ENCODE assay signal across 8 mouse cellular contexts in genomic region chr2:73279271-73280038, GRCm38 (mm10). TPM values are rescaled to one million over a fixed set of nuclear protein-coding genes. Genes with fewer than 3 reads are reported as not detected.
A peak's percentile ranks its signal among the peaks of the same experiment; 100 is the strongest.
DNase-seq lines count a peak whose midpoint lies in the region; ATAC-seq lines count a peak whose summit lies in the region.

No protein-coding gene starts in this region.

- no peak for ATAC-seq in megakaryocyte, adult 5-6 weeks (ENCODE audit: poor library complexity, severe bottlenecking)
- ATAC-seq in embryonic facial prominence, embryonic 14.5 days (ENCODE audit: low read depth) = no peak

- peaks cover 65% of the 10 kb centered on the region for H3K27me3 ChIP-seq in megakaryocyte, embryonic 14.5 days (replicated peaks)
- H3K27me3 ChIP-seq in embryonic facial prominence, embryonic 14.5 days (replicated peaks; ENCODE audit: control insufficient read depth, insufficient read depth, low read length) = peaks cover 64% of the 10 kb centered on the region
- H3K27me3 ChIP-seq in limb, embryonic 10.5 days (ENCODE audit: low read depth, poor library complexity, severe bottlenecking) = peaks cover 81% of the 10 kb centered on the region
- peaks cover 6% of the 10 kb centered on the region for H3K27me3 ChIP-seq in splenic B cell, adult 2 months (ENCODE audit: control insufficient read depth, insufficient read depth, low read length, poor library complexity, severe bottlenecking)

- no peak overlapping the region for H3K27ac ChIP-seq in embryonic facial prominence, embryonic 14.5 days (replicated peaks; ENCODE audit: low read depth, low read length)
- no peak overlapping the region; the same call in 1 of the 2 replicates for H3K27ac ChIP-seq in limb, embryonic 10.5 days

- peak overlapping the region; percentile 47 for H3K4me2 ChIP-seq in embryonic facial prominence, embryonic 14.5 days (ENCODE audit: low read depth, low read length)

- no peaks in the 10 kb centered on the region for H3K9me3 ChIP-seq in megakaryocyte, embryonic 14.5 days
- H3K9me3 ChIP-seq in embryonic facial prominence, embryonic 14.5 days (ENCODE audit: control insufficient read depth, low read length) = no peaks in the 10 kb centered on the region
- H3K9me3 ChIP-seq in limb, embryonic 10.5 days (replicated peaks) = no peaks in the 10 kb centered on the region

- H3K36me3 ChIP-seq in megakaryocyte, embryonic 14.5 days (replicated peaks; ENCODE audit: low read length) = no peaks in the 10 kb centered on the region
- no peaks in the 10 kb centered on the region for H3K36me3 ChIP-seq in embryonic facial prominence, embryonic 14.5 days (ENCODE audit: control insufficient read depth, insufficient read depth, low read length)
- H3K36me3 ChIP-seq in limb, embryonic 10.5 days = no peaks in the 10 kb centered on the region
- no peaks in the 10 kb centered on the region for H3K36me3 ChIP-seq in splenic B cell, adult 2 months (ENCODE audit: control insufficient read depth, insufficient read depth, low read length, poor library complexity, severe bottlenecking)

- DNase-seq in embryonic facial prominence, embryonic 14.5 days (ENCODE audit: low spot score) = peak; percentile 4
- DNase-seq in limb, embryonic 10.5 days (ENCODE audit: low spot score) = peak; percentile 45
- peak; percentile 23 for DNase-seq in splenic B cell, adult 2 months (ENCODE audit: low read depth, low spot score)
- DNase-seq in ovary, postnatal 36 days (ENCODE audit: low spot score) = no peak
- no peak for DNase-seq in spleen, postnatal 14 days (ENCODE audit: low spot score in 2 of 2)
- DNase-seq in cerebellum, postnatal 4 days (ENCODE audit: low spot score in 2 of 2) = no peak

- peaks cover 46% of the 10 kb centered on the region for H3K4me1 ChIP-seq in megakaryocyte, embryonic 14.5 days
- H3K4me1 ChIP-seq in embryonic facial prominence, embryonic 14.5 days (ENCODE audit: control insufficient read depth, insufficient read depth, low read length) = peaks cover 11% of the 10 kb centered on the region; the same call in 1 of the 2 replicates
- peaks cover 38% of the 10 kb centered on the region for H3K4me1 ChIP-seq in limb, embryonic 10.5 days

- under 1% methylated on average over 18 of the region's 31 CpGs for WGBS in embryonic facial prominence, embryonic 14.5 days
- WGBS in limb, embryonic 10.5 days = 1% methylated on average over 31 of the region's 31 CpGs

- no peak overlapping the region for H3K9ac ChIP-seq in embryonic facial prominence, embryonic 14.5 days (ENCODE audit: low read depth, low read length)

- peak overlapping the region; percentile 91 for H3K4me3 ChIP-seq in megakaryocyte, embryonic 14.5 days (replicated peaks)
- peak overlapping the region; percentile 19 for H3K4me3 ChIP-seq in embryonic facial prominence, embryonic 14.5 days (ENCODE audit: low read depth, low read length)
- H3K4me3 ChIP-seq in limb, embryonic 10.5 days = peak overlapping the region; percentile 40

RNA-seq across cellular contexts. Expression of gene Sp9, which starts 7.7 kb away (rescaled TPM):
- polyA plus RNA-seq in megakaryocyte, embryonic 14.5 days (2012; ENCODE audit: insufficient read depth, low replicate concordance) = not detected in 2 replicates
- total RNA-seq in megakaryocyte, adult 5-6 weeks (2015) = not detected in 2 replicates
- total RNA-seq in megakaryocyte, adult 5-6 weeks (2017) = not detected in 2 replicates
- 1.2 and 1.5 TPM in 2 replicates for polyA plus RNA-seq in embryonic facial prominence, embryonic 14.5 days (2014; fragmentation: Nextera tagmentation; extraction: Ambion mirVana)
- polyA plus RNA-seq in limb, embryonic 10.5 days (2016; fragmentation: Nextera tagmentation; extraction: Ambion mirVana) = 0.19 and 0.36 TPM in 2 replicates

RNA-seq across cellular contexts. Expression of gene Scrn3, which starts 32.9 kb away (rescaled TPM):
- 0.10 TPM in 1 of 2 replicates, not detected in the other for polyA plus RNA-seq in megakaryocyte, embryonic 14.5 days (2012; ENCODE audit: insufficient read depth, low replicate concordance)
- 9.0 and 9.5 TPM in 2 replicates for total RNA-seq in megakaryocyte, adult 5-6 weeks (2015)
- 8.0 and 15.7 TPM in 2 replicates for total RNA-seq in megakaryocyte, adult 5-6 weeks (2017)
- polyA plus RNA-seq in embryonic facial prominence, embryonic 14.5 days (2014; fragmentation: Nextera tagmentation; extraction: Ambion mirVana) = 12.7 and 14.2 TPM in 2 replicates
- polyA plus RNA-seq in limb, embryonic 10.5 days (2016; fragmentation: Nextera tagmentation; extraction: Ambion mirVana) = 14.7 and 16.5 TPM in 2 replicates

RNA-seq across cellular contexts. Expression of gene Cir1, which starts 33.0 kb away (rescaled TPM):
- 14.8 TPM in 1 of 2 replicates, not detected in the other for polyA plus RNA-seq in megakaryocyte, embryonic 14.5 days (2012; ENCODE audit: insufficient read depth, low replicate concordance)
- 13.6 and 14.0 TPM in 2 replicates for total RNA-seq in megakaryocyte, adult 5-6 weeks (2015)
- 15.2 and 17.2 TPM in 2 replicates for total RNA-seq in megakaryocyte, adult 5-6 weeks (2017)
- polyA plus RNA-seq in embryonic facial prominence, embryonic 14.5 days (2014; fragmentation: Nextera tagmentation; extraction: Ambion mirVana) = 23.8 and 25.5 TPM in 2 replicates
- 12.2 and 14.3 TPM in 2 replicates for polyA plus RNA-seq in limb, embryonic 10.5 days (2016; fragmentation: Nextera tagmentation; extraction: Ambion mirVana)

Comparison
In these comparisons a context has a peak if more than half of its experiments do, and no peak if none do; other contexts are left out.
1. H3K4me3 ChIP-seq: peak in every context shown above with its lines; median percentile 91 in megakaryocyte, embryonic 14.5 days; 40 in limb, embryonic 10.5 days; 19 in embryonic facial prominence, embryonic 14.5 days.
2. DNase-seq: peak in embryonic facial prominence, embryonic 14.5 days (single experiment), limb, embryonic 10.5 days (single experiment) and splenic B cell, adult 2 months (single experiment); none in ovary, postnatal 36 days (single experiment), spleen, postnatal 14 days (0 of 2) and cerebellum, postnatal 4 days (0 of 2).
3. RNA of gene Scrn3, which starts 32.9 kb away (polyA plus RNA-seq): 14.7 to 16.5 TPM in limb, embryonic 10.5 days and 12.7 to 14.2 TPM in embryonic facial prominence, embryonic 14.5 days; 0.10 TPM in megakaryocyte, embryonic 14.5 days; every median in the first group is over 10 times any median in the second.